Mouse (Mus musculus) heart, postnatal 0 days (tissue): Measurements from ENCODE around the gene Srprb. TPM values are rescaled to one million over a fixed set of nuclear protein-coding genes. Genes with fewer than 3 reads are reported as not detected.
A peak's percentile ranks its signal among the peaks of the same experiment; 100 is the strongest.

Experiments
- ATAC-seq: fragments of 200-750 bp; cut with Nextera tagmentation; 2 replicates; pipeline ENCODE4 v1.8.0; 2017; ENCODE audit warnings: low read depth, moderate number of reproducible peaks, moderate library complexity; ENCODE audit not compliant: insufficient read depth
- DNase-seq: peaks from one replicate; pipeline ENCODE4 v3.0.0-alpha.2; 2016; ENCODE audit warnings: low spot score
- H3K27ac ChIP-seq: fragments of 300-500 bp; sonication (generic); 2 replicates; pipeline ENCODE4 v1.5.1; 2014; ENCODE audit warnings: low read depth, mild to moderate bottlenecking
- H3K27me3 ChIP-seq: fragments of 300-500 bp; sonication (generic); 2 replicates; pipeline ENCODE4 v1.6.1; 2014; ENCODE audit warnings: low read length, mixed read lengths; ENCODE audit not compliant: control insufficient read depth, insufficient read depth
- H3K36me3 ChIP-seq: fragments of 300-500 bp; sonication (generic); replicated peaks from 2 replicates; pipeline ENCODE4 v1.6.1; 2014; ENCODE audit warnings: low read length, mixed read lengths; ENCODE audit not compliant: control insufficient read depth, insufficient read depth
- H3K4me1 ChIP-seq: fragments of 300-500 bp; sonication (generic); 2 replicates; pipeline ENCODE4 v1.6.1; 2014; ENCODE audit warnings: antibody characterized with exemption; ENCODE audit not compliant: control insufficient read depth, insufficient read depth
- H3K4me2 ChIP-seq: fragments of 300-500 bp; sonication (generic); 2 replicates; pipeline ENCODE4 v1.6.1; 2014; ENCODE audit warnings: low read depth, mild to moderate bottlenecking, low read length, moderate library complexity
- H3K4me3 ChIP-seq: fragments of 300-500 bp; sonication (generic); 2 replicates; pipeline ENCODE4 v1.5.1; 2014; ENCODE audit warnings: low read depth, low read length
- H3K9ac ChIP-seq: fragments of 300-500 bp; sonication (generic); replicated peaks from 2 replicates; pipeline ENCODE4 v1.6.1; 2014; ENCODE audit warnings: low read depth, low read length, mixed read lengths
- H3K9me3 ChIP-seq: fragments of 300-500 bp; sonication (generic); replicated peaks from 2 replicates; pipeline ENCODE4 v1.6.1; 2016; ENCODE audit warnings: low read length; ENCODE audit not compliant: control insufficient read depth
- CTCF ChIP-seq: IDR thresholded peaks from 2 replicates; pipeline ENCODE4 v1.5.1; 2016; ENCODE audit warnings: antibody characterized with exemption, control low read depth, low read depth
- EP300 ChIP-seq: IDR thresholded peaks from 2 replicates; pipeline ENCODE4 v1.6.1; 2016; ENCODE audit warnings: antibody characterized with exemption, low read depth
- WGBS: fragments of 180-500 bp; shearing (Covaris S2); extraction: QIAGEN DNeasy Blood & Tissue Kit; methylation state at CpG from one replicate; pipeline ENCODE4 v1.1.7; 2014; 5-methylcytosine and 5-hydroxymethylcytosine counted together
- polyA plus RNA-seq: library from polyadenylated mRNA; unstranded; fragments of >200 nt; fragmentation: Nextera tagmentation; extraction: Ambion mirVana; gene quantifications from 2 replicates; pipeline ENCODE4 v1.2.1, GENCODE M21; 2015
- total RNA-seq: library from RNA; depleted of rRNA; stranded (reverse); fragments of >200 nt; gene quantifications from 2 replicates; pipeline ENCODE4 v1.2.3, GENCODE M21; 2014; ENCODE audit warnings: low replicate concordance

Gene Srprb
- total and polyA plus RNA-seq, 2 experiments from 2014 or later: 29.4 to 35.6 TPM

DNA sequence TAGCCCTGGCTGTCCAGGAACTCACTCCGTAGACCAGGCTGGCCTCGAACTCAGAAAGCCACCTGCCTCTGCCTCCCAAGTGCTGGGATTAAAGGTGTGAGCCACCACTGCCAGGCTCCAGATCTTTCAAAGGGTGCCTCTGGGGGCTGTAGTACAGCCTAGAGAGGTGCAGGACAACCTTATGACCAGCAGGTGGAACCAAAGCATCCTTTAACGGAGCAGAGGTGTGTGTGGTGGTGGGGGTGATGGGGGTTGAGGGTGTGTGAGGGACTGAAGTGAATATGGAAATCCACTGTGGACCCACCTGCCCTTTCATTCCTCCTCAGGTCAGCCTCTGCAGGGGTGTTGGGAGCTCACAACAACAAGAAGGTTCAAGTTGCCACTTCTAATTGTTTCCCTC lies 23.5 kb upstream of the Srprb start:
- no peak for DNase-seq

DNA sequence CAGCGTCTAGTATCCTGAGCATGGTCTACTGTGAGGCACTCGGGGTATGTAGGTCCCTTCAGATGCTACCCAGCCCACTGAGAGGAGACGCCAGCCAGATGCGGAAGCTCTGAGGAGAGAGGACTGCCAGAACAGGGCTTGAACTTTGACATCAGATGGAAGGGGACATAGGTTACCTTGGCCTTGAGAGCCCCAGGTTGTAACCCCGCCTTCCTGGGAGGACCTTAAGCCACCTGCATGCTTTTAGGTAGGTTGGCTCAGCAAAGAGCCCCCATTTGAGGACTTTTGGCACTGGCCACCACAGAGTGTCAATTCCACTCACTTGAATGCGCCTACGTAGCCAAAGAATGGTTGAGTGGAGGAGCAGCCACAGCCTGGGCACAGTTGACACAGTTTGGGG lies 22.8 kb upstream of the Srprb start:
- 90% methylated on average over 7 of the region's 7 CpGs for WGBS
- TF ChIP-seq CTCF (no peak), EP300 (no peak)

More for the DNA sequence above, 23.5 kb upstream of the Srprb start:
- H3K9ac ChIP-seq: no peak overlapping the region
- H3K9me3 ChIP-seq: no peaks in the 10 kb centered on the region
- WGBS: 55% methylated on average over 3 of the region's 3 CpGs
- H3K27ac ChIP-seq: no peak overlapping the region
- no peak overlapping the region for H3K4me3 ChIP-seq
- TF ChIP-seq CTCF (peak; percentile 66), EP300 (no peak)
- H3K36me3 ChIP-seq: no peaks in the 10 kb centered on the region
- H3K4me1 ChIP-seq: no peaks in the 10 kb centered on the region
- no peaks in the 10 kb centered on the region; the same call in 1 of the 2 replicates for H3K27me3 ChIP-seq
- H3K4me2 ChIP-seq: no peak overlapping the region
- ATAC-seq: peak; percentile 37; the same call in 1 of the 2 replicates

DNA sequence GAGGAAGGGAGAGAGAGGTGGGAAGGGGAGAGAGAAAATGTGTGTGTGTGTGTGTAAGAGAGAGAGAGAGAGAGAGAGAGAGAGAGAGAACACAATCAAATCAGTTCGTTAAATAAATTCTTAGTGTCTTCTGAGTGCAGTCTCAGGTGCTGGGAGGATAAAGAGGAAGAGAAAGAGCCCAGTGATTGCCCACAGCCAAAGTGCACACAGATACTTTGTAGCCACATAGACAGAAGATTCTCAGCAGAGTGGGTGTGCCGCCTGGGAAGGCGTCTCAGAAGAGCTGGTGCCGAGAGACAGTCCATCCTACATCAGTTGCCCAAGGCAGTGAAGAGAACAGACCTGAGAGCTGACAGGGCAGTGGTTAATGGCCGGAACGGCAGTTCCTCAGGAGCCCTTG lies 12.3 kb upstream of the Srprb start:
- Histone ChIP-seq H3K27ac (no peak overlapping the region), H3K4me1 (0 out of 2 replicates have a peak, but pooled peaks cover 6% of the 10 kb centered on the region), H3K27me3 (no peaks in the 10 kb centered on the region), H3K36me3 (no peaks in the 10 kb centered on the region), H3K9me3 (no peaks in the 10 kb centered on the region), H3K4me2 (no peak overlapping the region), H3K4me3 (no peak overlapping the region), H3K9ac (no peak overlapping the region)
- DNase-seq: no peak
- WGBS: 84% methylated on average over 6 of the region's 6 CpGs
- ATAC-seq: no peak
- TF ChIP-seq CTCF: no peak
- TF ChIP-seq EP300: no peak

More for the DNA sequence above, 22.8 kb upstream of the Srprb start:
- H3K9ac ChIP-seq: no peak overlapping the region
- no peaks in the 10 kb centered on the region for H3K9me3 ChIP-seq
- no peak overlapping the region for H3K27ac ChIP-seq
- ATAC-seq (no peak), DNase-seq (no peak)
- H3K36me3 ChIP-seq: no peaks in the 10 kb centered on the region
- H3K4me3 ChIP-seq: no peak overlapping the region
- no peaks in the 10 kb centered on the region; the same call in 1 of the 2 replicates for H3K27me3 ChIP-seq
- no peak overlapping the region for H3K4me2 ChIP-seq
- no peaks in the 10 kb centered on the region for H3K4me1 ChIP-seq

DNA sequence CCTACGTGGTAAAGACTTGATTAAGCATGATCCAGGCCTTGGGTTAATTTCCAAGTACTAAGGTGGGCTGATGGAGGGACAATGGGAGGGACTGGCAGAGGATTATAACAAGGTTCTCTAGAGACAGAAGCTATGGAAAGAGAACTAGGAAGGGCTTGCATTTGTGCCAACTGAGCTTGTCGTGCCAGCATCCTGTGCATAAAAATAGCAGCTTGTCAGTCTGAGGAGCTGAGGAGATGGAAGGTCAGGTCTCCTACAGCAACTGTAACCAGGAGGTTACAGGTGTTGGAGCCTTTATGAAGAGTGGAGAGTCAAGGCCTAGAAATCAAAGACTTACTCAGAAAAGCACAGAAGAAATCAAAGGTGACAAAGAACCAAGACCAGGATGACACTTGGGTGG lies 11.7 kb upstream of the Srprb start:
- WGBS: 35% methylated on average over 2 of the region's 2 CpGs
- H3K36me3 ChIP-seq: no peaks in the 10 kb centered on the region
- DNase-seq: peak; percentile 74
- H3K27me3 ChIP-seq: no peaks in the 10 kb centered on the region
- 0 out of 2 replicates have a peak, but pooled peaks cover 6% of the 10 kb centered on the region for H3K4me1 ChIP-seq
- TF ChIP-seq CTCF (no peak), EP300 (no peak)
- no peak overlapping the region for H3K27ac ChIP-seq
- no peaks in the 10 kb centered on the region for H3K9me3 ChIP-seq
- ATAC-seq: 0 out of 2 replicates have a peak, but pooled peaks have one; percentile 36
- no peak overlapping the region for H3K9ac ChIP-seq
- no peak overlapping the region for H3K4me2 ChIP-seq
- H3K4me3 ChIP-seq: no peak overlapping the region

DNA sequence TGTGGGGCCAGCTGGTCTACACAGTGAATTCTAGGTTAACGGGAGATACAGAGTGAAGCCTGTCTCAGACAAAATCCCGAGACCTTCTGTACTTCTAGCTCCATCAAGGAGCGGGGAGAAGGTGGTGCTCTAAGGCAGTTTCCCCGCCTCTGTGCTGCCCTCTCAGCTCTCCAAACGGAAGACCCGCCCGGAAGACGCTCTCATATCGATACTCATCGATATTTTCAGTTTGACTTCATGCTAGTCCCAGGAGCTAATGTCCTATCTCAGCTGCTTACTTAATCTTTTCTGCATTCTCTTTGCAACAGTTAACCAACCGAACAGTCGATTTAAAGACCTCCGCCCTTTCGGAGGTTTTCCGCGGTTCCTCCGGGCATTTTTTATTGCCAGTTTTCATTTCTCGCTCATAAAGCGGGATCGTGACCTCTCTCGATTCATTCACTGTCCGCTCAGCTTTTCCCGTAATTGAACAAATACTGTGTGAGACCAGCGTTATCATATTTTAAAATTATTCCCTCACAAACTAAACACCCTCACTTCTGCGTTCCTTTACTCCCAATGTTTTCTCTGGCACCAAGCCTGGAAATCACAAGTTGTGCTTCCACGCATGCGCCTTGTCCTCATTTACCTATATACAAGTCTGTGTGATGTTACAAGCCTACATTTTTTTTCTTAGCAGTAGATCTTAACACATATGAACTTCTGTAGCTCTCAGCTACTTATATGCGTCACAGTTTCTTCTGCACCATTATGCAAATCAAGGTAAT lies 10.9 kb upstream of the Srprb start:
- Histone ChIP-seq H3K9ac (no peak overlapping the region), H3K27ac (no peak overlapping the region), H3K36me3 (no peaks in the 10 kb centered on the region), H3K9me3 (no peaks in the 10 kb centered on the region), H3K27me3 (no peaks in the 10 kb centered on the region), H3K4me2 (peak overlapping the region; percentile 56), H3K4me3 (peak overlapping the region; percentile 42), H3K4me1 (0 out of 2 replicates have a peak, but pooled peaks cover 6% of the 10 kb centered on the region)
- 57% methylated on average over 28 of the region's 28 CpGs for WGBS
- ATAC-seq: no peak
- no peak for TF ChIP-seq CTCF
- no peak for TF ChIP-seq EP300
- peak; percentile 35 for DNase-seq
